ENCODE assay signal across 17 mouse cellular contexts in genomic region chr13:109424906-109425305, GRCm38 (mm10).
DNase-seq lines count a peak whose midpoint lies in the region; ATAC-seq lines count a peak whose summit lies in the region.
"Had no signal": no experiment of that assay in that cellular context is flagged by ENCODE, and none has a peak within 500 bp of the region (broad histone marks: within the 10 kb centered on the region; RNA-seq: fewer than 3 reads in every experiment).

No protein-coding gene starts in this region.

- no peak overlapping the region for H3K9ac ChIP-seq in heart, embryonic 11.5 days (ENCODE audit: low read depth, low read length)
- H3K9ac ChIP-seq in kidney, embryonic 15.5 days, result no peak overlapping the region
- no peak overlapping the region for H3K9ac ChIP-seq in kidney, embryonic 16.5 days (replicated peaks; ENCODE audit: low read length)
- H3K9ac ChIP-seq: embryonic facial prominence, embryonic 12.5 days; hindbrain, embryonic 12.5 days had no signal

- ATAC-seq in heart, embryonic 11.5 days (replicated peaks; ENCODE audit: insufficient number of reproducible peaks, low FRiP score, low TSS enrichment), result no peak
- ATAC-seq in kidney, embryonic 15.5 days (replicated peaks; ENCODE audit: low FRiP score), result 0 out of 2 replicates have a peak, but pooled peaks have one; percentile 34
- 0 out of 2 replicates have a peak, but pooled peaks have one; percentile 40 for ATAC-seq in kidney, embryonic 16.5 days (ENCODE audit: low FRiP score, low TSS enrichment)
- ATAC-seq: forebrain, embryonic 16.5 days had no signal

- no peak overlapping the region for H3K27ac ChIP-seq in heart, embryonic 11.5 days (ENCODE audit: low read depth, low read length)
- H3K27ac ChIP-seq in kidney, embryonic 15.5 days, result no peak overlapping the region
- H3K27ac ChIP-seq in kidney, embryonic 16.5 days (ENCODE audit: low read length), result no peak overlapping the region
- H3K27ac ChIP-seq: embryonic facial prominence, embryonic 12.5 days; hindbrain, embryonic 12.5 days had no signal

- peak; percentile 53 for DNase-seq in heart, adult 11 months
- no peak for DNase-seq in kidney, postnatal 4 days
- peak; percentile 53 to 65 for DNase-seq in kidney, postnatal 25 days
- DNase-seq in thymus, adult 18-20 months, result no peak
- DNase-seq: adrenal gland, postnatal 10 days; cerebellum, adult 11-12 months; cerebellum, adult 9-10 months; cerebellum, postnatal 25 days; gastrocnemius, postnatal 25 days; heart, postnatal 10 days; heart, postnatal 4 days had no signal

- H3K4me2 ChIP-seq in heart, embryonic 11.5 days, result no peak overlapping the region
- H3K4me2 ChIP-seq in kidney, embryonic 15.5 days, result 0 out of 2 replicates have a peak overlapping the region, but pooled peaks have one; percentile 45
- peak overlapping the region; percentile 31; the same call in 1 of the 2 replicates for H3K4me2 ChIP-seq in kidney, embryonic 16.5 days (replicated peaks; ENCODE audit: low read depth, low read length)
- H3K4me2 ChIP-seq: embryonic facial prominence, embryonic 12.5 days; hindbrain, embryonic 12.5 days had no signal

- no peaks in the 10 kb centered on the region for H3K27me3 ChIP-seq in heart, embryonic 11.5 days (ENCODE audit: control insufficient read depth, insufficient read depth, low read length)
- H3K27me3 ChIP-seq in kidney, embryonic 15.5 days, result no peaks in the 10 kb centered on the region
- H3K27me3 ChIP-seq in kidney, embryonic 16.5 days (ENCODE audit: insufficient read depth, low read length), result no peaks in the 10 kb centered on the region
- H3K27me3 ChIP-seq: embryonic facial prominence, embryonic 12.5 days; hindbrain, embryonic 12.5 days had no signal

- peaks cover 5% of the 10 kb centered on the region; the same call in 1 of the 2 replicates for H3K4me1 ChIP-seq in heart, embryonic 11.5 days (ENCODE audit: control insufficient read depth, insufficient read depth, low read length)
- 0 out of 2 replicates have a peak, but pooled peaks cover 17% of the 10 kb centered on the region for H3K4me1 ChIP-seq in kidney, embryonic 15.5 days
- H3K4me1 ChIP-seq in kidney, embryonic 16.5 days (ENCODE audit: insufficient read depth, low read length), result no peaks in the 10 kb centered on the region
- H3K4me1 ChIP-seq: embryonic facial prominence, embryonic 12.5 days; hindbrain, embryonic 12.5 days had no signal

- WGBS in heart, embryonic 11.5 days (ENCODE audit: insufficient replicate concordance), result 51% methylated on average over 2 of the region's 2 CpGs
- 37% methylated on average over 2 of the region's 2 CpGs for WGBS in kidney, embryonic 15.5 days
- 35% methylated on average over 2 of the region's 2 CpGs for whole genome bisulfite sequencing in kidney, embryonic 16.5 days

- H3K4me3 ChIP-seq in heart, embryonic 11.5 days (ENCODE audit: low read depth, low read length), result no peak overlapping the region
- no peak overlapping the region for H3K4me3 ChIP-seq in kidney, embryonic 15.5 days (replicated peaks)
- no peak overlapping the region for H3K4me3 ChIP-seq in kidney, embryonic 16.5 days (ENCODE audit: low read length)
- H3K4me3 ChIP-seq: embryonic facial prominence, embryonic 12.5 days; hindbrain, embryonic 12.5 days had no signal

- H3K36me3 ChIP-seq in heart, embryonic 11.5 days (ENCODE audit: control insufficient read depth, insufficient read depth, low read length), result no peaks in the 10 kb centered on the region
- no peaks in the 10 kb centered on the region for H3K36me3 ChIP-seq in kidney, embryonic 15.5 days
- H3K36me3 ChIP-seq in kidney, embryonic 16.5 days (ENCODE audit: insufficient read depth, low read length), result no peaks in the 10 kb centered on the region
- H3K36me3 ChIP-seq: embryonic facial prominence, embryonic 12.5 days; hindbrain, embryonic 12.5 days had no signal

- peaks cover 4% of the 10 kb centered on the region; the same call in 1 of the 2 replicates for H3K9me3 ChIP-seq in heart, embryonic 11.5 days (replicated peaks; ENCODE audit: control insufficient read depth, low read length)
- peaks cover 8% of the 10 kb centered on the region; the same call in 1 of the 2 replicates for H3K9me3 ChIP-seq in kidney, embryonic 15.5 days (replicated peaks)
- peaks cover 6% of the 10 kb centered on the region; the same call in 1 of the 2 replicates for H3K9me3 ChIP-seq in kidney, embryonic 16.5 days (ENCODE audit: low read length)
- H3K9me3 ChIP-seq: embryonic facial prominence, embryonic 12.5 days had no signal

Comparison
In these comparisons a context has a peak if more than half of its experiments do, and no peak if none do; other contexts are left out.
1. DNase-seq: peak in heart, adult 11 months (single experiment) and kidney, postnatal 25 days (2 of 2); none in kidney, postnatal 4 days (0 of 2) and thymus, adult 18-20 months (0 of 2).